Mouse (Mus musculus) testis, adult 10 weeks (tissue): ENCODE results near the gene Vmn1r177. TPM values are rescaled to one million over a fixed set of nuclear protein-coding genes. Genes with fewer than 3 reads are reported as not detected.

ENCODE experiments used
- polyA plus RNA-seq: library from polyadenylated mRNA; stranded (reverse); fragments of 350-450 nt; fragmentation: Illumina TruSeq; extraction: RNeasy Lipid Tissue Mini Kit (QIAGEN cat#74804); gene quantifications from one replicate; pipeline ENCODE4 v1.2.3, GENCODE M21; 2014; ENCODE audit warnings: low read depth, low replicate concordance

Vmn1r177 gene
- not detected for polyA plus RNA-seq

DNA sequence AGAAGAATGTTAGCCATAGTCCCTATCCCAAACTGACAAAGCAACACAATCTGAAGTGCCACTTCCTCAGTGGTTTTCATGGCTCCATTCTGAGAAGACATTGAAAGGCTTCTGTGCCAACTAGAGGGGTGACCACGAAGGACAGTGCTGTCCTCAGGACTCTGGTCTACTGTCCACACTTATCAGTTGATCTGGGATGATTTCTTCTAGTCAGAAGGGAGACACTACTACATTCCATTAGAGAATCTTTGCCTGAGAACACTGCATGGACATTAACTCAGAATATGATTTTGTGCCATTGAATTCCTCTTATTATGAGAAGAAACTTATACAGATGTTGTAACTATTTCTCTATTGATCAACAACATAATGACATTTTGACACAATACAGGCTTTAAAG lies at the start of gene Vmn1r177:
Gene Vmn1r177 (minus strand): TSS at position 101 of the 400 bp plus-strand sequence.

DNA sequence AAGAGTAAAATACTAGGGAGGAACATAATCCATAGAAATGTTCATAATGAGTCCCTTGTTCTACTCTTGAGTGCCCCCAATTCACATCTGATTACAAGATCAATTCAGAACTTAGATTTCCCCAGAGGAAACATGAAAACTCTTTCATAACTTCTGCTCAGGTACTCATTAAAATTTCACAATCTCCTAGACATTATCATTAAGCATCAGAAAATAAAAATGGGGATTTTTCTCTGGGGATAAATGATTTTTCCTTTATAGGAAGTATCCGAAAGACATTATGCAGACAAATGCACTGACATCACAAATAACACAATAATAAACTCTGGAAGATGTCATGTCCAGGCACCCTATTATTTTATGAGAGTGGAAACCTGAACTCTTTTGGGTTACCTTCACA lies 25.5 kb upstream of the Vmn1r177 start, which contains the start of gene Vmn1r178:
Gene Vmn1r178 (plus strand): TSS at position 301 of the 400 bp plus-strand sequence.

DNA sequence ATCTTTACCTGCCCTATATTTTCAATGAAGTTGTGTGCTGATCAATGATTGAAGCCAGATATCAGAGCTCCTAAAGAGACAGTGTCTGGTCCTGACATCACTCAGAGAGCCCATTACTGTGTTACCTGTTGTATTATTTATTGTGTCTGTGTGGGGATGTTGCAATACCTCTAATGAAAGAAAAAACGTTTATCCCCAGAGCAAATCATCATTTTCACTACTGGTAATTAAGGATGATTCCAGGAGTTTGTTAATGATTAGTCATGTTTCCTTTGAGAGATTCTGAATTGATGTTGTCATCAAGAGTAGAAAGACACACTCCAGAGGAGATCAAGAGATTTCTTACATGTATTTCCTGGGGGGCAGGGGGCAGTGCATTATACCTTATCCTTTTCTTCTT lies 29.0 kb downstream of the Vmn1r177 start, which contains the start of gene Vmn1r176:
Gene Vmn1r176 (minus strand): TSS at position 101 of the 400 bp plus-strand sequence.

Other genes with a start within 250 kb of the Vmn1r177 start
- gene Vmn1r171, start 235.7 kb downstream of the Vmn1r177 start, polyA plus RNA-seq: not detected
- not detected for gene Vmn1r172, start 208.1 kb downstream of the Vmn1r177 start, polyA plus RNA-seq
- gene Vmn1r173, start 165.7 kb downstream of the Vmn1r177 start, polyA plus RNA-seq: not detected
- gene Vmn1r174, start 114.2 kb downstream of the Vmn1r177 start, polyA plus RNA-seq: not detected
- gene Vmn1r175, start 55.8 kb downstream of the Vmn1r177 start, polyA plus RNA-seq: not detected
- gene Vmn1r176, start 29.1 kb downstream of the Vmn1r177 start, polyA plus RNA-seq: not detected
- not detected for gene Vmn1r178, start 25.6 kb upstream of the Vmn1r177 start, polyA plus RNA-seq
- not detected for gene Vmn1r179, start 60.5 kb upstream of the Vmn1r177 start, polyA plus RNA-seq
- not detected for gene Vmn1r180, start 84.2 kb upstream of the Vmn1r177 start, polyA plus RNA-seq
- gene Vmn1r181, start 108.2 kb upstream of the Vmn1r177 start, polyA plus RNA-seq: 9.7 TPM
- 0.35 TPM for gene V1rd19, start 135.2 kb upstream of the Vmn1r177 start, polyA plus RNA-seq
- gene Vmn1r183, start 186.8 kb upstream of the Vmn1r177 start, polyA plus RNA-seq: not detected
- gene Zfp180, start 215.5 kb upstream of the Vmn1r177 start, polyA plus RNA-seq: 6.5 TPM
- gene Zfp112, start 245.9 kb upstream of the Vmn1r177 start, polyA plus RNA-seq: 0.52 TPM